In the genomic region with DNA sequence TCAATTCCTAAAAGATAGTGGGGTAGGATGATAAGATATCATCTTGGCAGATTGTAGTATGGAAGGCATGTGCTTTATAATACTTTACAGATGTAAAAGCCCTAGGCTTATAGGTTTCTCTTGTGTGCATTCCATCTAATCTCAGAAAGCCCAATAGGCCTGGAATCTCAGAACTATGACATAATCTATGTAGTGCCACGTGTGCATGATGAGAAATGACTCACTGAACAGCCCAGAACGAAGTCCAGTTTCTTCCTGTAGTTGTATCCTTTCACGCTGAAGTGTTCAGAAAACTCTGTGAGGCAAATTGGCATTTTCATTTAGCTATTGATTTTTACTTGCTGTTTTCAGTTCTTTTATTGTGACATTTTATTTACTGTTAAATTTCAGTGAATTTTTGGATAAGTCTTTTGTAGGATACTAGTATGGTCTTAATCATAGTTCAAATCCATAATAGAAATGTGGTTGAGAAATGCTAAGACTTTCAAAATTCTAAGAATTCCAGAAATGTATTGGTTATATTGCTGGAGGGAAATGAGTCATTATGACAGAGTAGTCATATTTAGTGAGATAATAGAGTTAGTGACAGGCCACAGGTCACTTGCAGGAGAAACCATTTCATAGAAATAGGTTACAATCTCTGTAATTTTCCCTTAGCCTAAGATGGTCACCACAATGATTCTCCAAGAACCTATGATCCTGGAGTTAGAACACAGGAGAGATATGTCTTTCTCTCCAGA, we compare ENCODE assay signal across 29 mouse cellular contexts.
A peak's percentile ranks its signal among the peaks of the same experiment; 100 is the strongest.
DNase-seq lines count a peak whose midpoint lies in the region; ATAC-seq and TF ChIP-seq lines count a peak whose summit lies in the region.
"Had no signal": no experiment of that assay in that cellular context is flagged by ENCODE, and none has a peak within 500 bp of the region (broad histone marks: within the 10 kb centered on the region; RNA-seq: fewer than 3 reads in every experiment).

No protein-coding gene starts in this region.

- ATAC-seq in intestine, postnatal 0 days = peak; percentile 100
- ATAC-seq in intestine, embryonic 16.5 days = no peak; the same call in 1 of the 2 replicates
- no peak for ATAC-seq in forebrain, embryonic 16.5 days
- no peak for ATAC-seq in frontal cortex, adult (ENCODE audit: low TSS enrichment)
- ATAC-seq: activated CD4-positive, CD25-positive, alpha-beta regulatory T cell, adult 4 months; CD4-positive, CD25-positive, alpha-beta regulatory T cell, adult 4 months; forebrain, embryonic 14.5 days; forebrain, postnatal 0 days; Patski had no signal

- H3K4me3 ChIP-seq in intestine, postnatal 0 days (ENCODE audit: low read depth, low read length) = no peak overlapping the region
- no peak overlapping the region for H3K4me3 ChIP-seq in intestine, embryonic 16.5 days (ENCODE audit: low read length)
- H3K4me3 ChIP-seq in myocyte = no peak overlapping the region
- H3K4me3 ChIP-seq in forebrain, embryonic 16.5 days (replicated peaks; ENCODE audit: low read length) = no peak overlapping the region
- H3K4me3 ChIP-seq: embryonic facial prominence, embryonic 12.5 days; embryonic facial prominence, embryonic 15.5 days; erythroblast, embryonic 14.5 days; forebrain, embryonic 10.5 days; forebrain, embryonic 12.5 days had no signal

- no peaks in the 10 kb centered on the region for H3K79me2 ChIP-seq in myocyte (ENCODE audit: control insufficient read depth, insufficient read depth)

- 44% methylated on average over 3 of the region's 3 CpGs for WGBS in intestine, postnatal 0 days
- 56% methylated on average over 3 of the region's 3 CpGs for WGBS in intestine, embryonic 16.5 days
- 86% methylated on average over 3 of the region's 3 CpGs for WGBS in forebrain, embryonic 16.5 days

- no peak for TF ChIP-seq CTCF in intestine, postnatal 0 days (IDR thresholded peaks at IDR 0.05; ENCODE audit: low read depth)

- H3K27ac ChIP-seq in intestine, postnatal 0 days (ENCODE audit: low read depth, low read length) = no peak overlapping the region
- H3K27ac ChIP-seq in intestine, embryonic 16.5 days (ENCODE audit: low read length) = no peak overlapping the region
- H3K27ac ChIP-seq in forebrain, embryonic 16.5 days (ENCODE audit: low read length) = no peak overlapping the region
- H3K27ac ChIP-seq: embryonic facial prominence, embryonic 12.5 days; embryonic facial prominence, embryonic 15.5 days; forebrain, embryonic 10.5 days; forebrain, embryonic 12.5 days had no signal

- H3K36me3 ChIP-seq in intestine, postnatal 0 days (ENCODE audit: control insufficient read depth, insufficient read depth) = no peaks in the 10 kb centered on the region
- no peaks in the 10 kb centered on the region for H3K36me3 ChIP-seq in intestine, embryonic 16.5 days (ENCODE audit: control insufficient read depth, insufficient read depth, low read length)
- no peaks in the 10 kb centered on the region for H3K36me3 ChIP-seq in myocyte (ENCODE audit: control insufficient read depth, insufficient read depth)
- H3K36me3 ChIP-seq in forebrain, embryonic 16.5 days (ENCODE audit: control insufficient read depth, insufficient read depth) = no peaks in the 10 kb centered on the region
- H3K36me3 ChIP-seq: embryonic facial prominence, embryonic 12.5 days; embryonic facial prominence, embryonic 15.5 days; forebrain, embryonic 10.5 days; forebrain, embryonic 12.5 days; G1E had no signal

- no peaks in the 10 kb centered on the region for H3K9me3 ChIP-seq in intestine, postnatal 0 days (ENCODE audit: control insufficient read depth)
- no peaks in the 10 kb centered on the region for H3K9me3 ChIP-seq in intestine, embryonic 16.5 days (ENCODE audit: control insufficient read depth, low read length)
- H3K9me3 ChIP-seq in forebrain, embryonic 16.5 days (ENCODE audit: control insufficient read depth, low read length) = no peaks in the 10 kb centered on the region
- H3K9me3 ChIP-seq: embryonic facial prominence, embryonic 12.5 days; embryonic facial prominence, embryonic 15.5 days; forebrain, embryonic 10.5 days; forebrain, embryonic 12.5 days; G1E had no signal

- H3K9ac ChIP-seq in intestine, postnatal 0 days (ENCODE audit: low read depth, low read length) = no peak overlapping the region
- no peak overlapping the region for H3K9ac ChIP-seq in intestine, embryonic 16.5 days (ENCODE audit: low read depth, low read length)
- H3K9ac ChIP-seq in forebrain, embryonic 16.5 days (replicated peaks; ENCODE audit: low read depth, low read length) = no peak overlapping the region
- H3K9ac ChIP-seq: embryonic facial prominence, embryonic 12.5 days; embryonic facial prominence, embryonic 15.5 days; forebrain, embryonic 12.5 days; forebrain, postnatal 0 days had no signal

- no peaks in the 10 kb centered on the region for H3K4me1 ChIP-seq in intestine, postnatal 0 days (replicated peaks; ENCODE audit: control insufficient read depth, insufficient read depth, low read length)
- H3K4me1 ChIP-seq in intestine, embryonic 16.5 days (ENCODE audit: control insufficient read depth, insufficient read depth, low read length) = no peaks in the 10 kb centered on the region
- no peaks in the 10 kb centered on the region for H3K4me1 ChIP-seq in forebrain, embryonic 16.5 days (replicated peaks; ENCODE audit: control insufficient read depth, insufficient read depth, low read length)
- H3K4me1 ChIP-seq: embryonic facial prominence, embryonic 12.5 days; embryonic facial prominence, embryonic 15.5 days; forebrain, embryonic 10.5 days; forebrain, embryonic 12.5 days had no signal

- TF ChIP-seq POLR2A in myocyte (IDR thresholded peaks at IDR 0.05; ENCODE audit: insufficient read length, low read depth) = no peak

- peak; percentile 86 for DNase-seq in 3T3-L1 (ENCODE audit: low read depth, low spot score)
- DNase-seq in Muller cell, postnatal 12 days (ENCODE audit: inconsistent ontology term) = peak; percentile 81
- no peak for DNase-seq in cerebellum, adult 9-11 months
- DNase-seq: adrenal gland, adult 8-10 months; adrenal gland, postnatal 14 days; adrenal gland, postnatal 36 days; cerebellum, adult 11-12 months; cerebellum, adult 2 months; cerebellum, adult 9-10 months; cerebellum, postnatal 14 days; cerebellum, postnatal 36 days; embryo, embryonic 11 days; forebrain, postnatal 0 days had no signal

- no peak overlapping the region for H3K4me2 ChIP-seq in intestine, postnatal 0 days (replicated peaks; ENCODE audit: low read depth)
- H3K4me2 ChIP-seq in intestine, embryonic 16.5 days (ENCODE audit: low read depth, low read length) = no peak overlapping the region
- no peak overlapping the region for H3K4me2 ChIP-seq in myocyte (ENCODE audit: low read depth)
- H3K4me2 ChIP-seq in forebrain, embryonic 16.5 days (ENCODE audit: low read length) = no peak overlapping the region
- H3K4me2 ChIP-seq: embryonic facial prominence, embryonic 12.5 days; embryonic facial prominence, embryonic 15.5 days; forebrain, embryonic 12.5 days had no signal

- no peaks in the 10 kb centered on the region for H3K27me3 ChIP-seq in intestine, postnatal 0 days (replicated peaks; ENCODE audit: control insufficient read depth, insufficient read depth, low read length)
- no peaks in the 10 kb centered on the region for H3K27me3 ChIP-seq in intestine, embryonic 16.5 days (replicated peaks; ENCODE audit: control insufficient read depth, insufficient read depth, low read length)
- no peaks in the 10 kb centered on the region for H3K27me3 ChIP-seq in myocyte (ENCODE audit: control insufficient read depth, insufficient read depth, insufficient read length)
- no peaks in the 10 kb centered on the region for H3K27me3 ChIP-seq in forebrain, embryonic 16.5 days (replicated peaks; ENCODE audit: control insufficient read depth, insufficient read depth, low read length)
- H3K27me3 ChIP-seq: CH12.LX; embryonic facial prominence, embryonic 12.5 days; embryonic facial prominence, embryonic 15.5 days; forebrain, embryonic 12.5 days; Patski had no signal

- no peak overlapping the region for H3ac ChIP-seq in myocyte (ENCODE audit: control insufficient read depth, insufficient read length)

TF ChIP-seq in myocyte, 11 proteins besides CTCF, POLR2A, EP300 and RAD21:
- TF ChIP-seq CEBPB (IDR thresholded peaks at IDR 0.05; ENCODE audit: insufficient read depth, poor library complexity, severe bottlenecking) = no peak
- TF ChIP-seq USF1 (IDR thresholded peaks at IDR 0.05; ENCODE audit: low read depth) = peak; percentile 82
